Mouse (Mus musculus) CH12.LX (cell line): ENCODE measurements around the gene Hap1. TPM values are rescaled to one million over a fixed set of nuclear protein-coding genes. Genes with fewer than 3 reads are reported as not detected.

ENCODE experiments used
- DNase-seq: peaks from one replicate; pipeline ENCODE4 v3.0.0-alpha.2; 2013; ENCODE audit errors: extremely low read depth
- H3K27ac ChIP-seq: 2 replicates; pipeline ENCODE4 v1.5.1; 2012; ENCODE audit warnings: low read depth, mild to moderate bottlenecking, control low read depth, moderate library complexity; ENCODE audit not compliant: insufficient read depth
- H3K27me3 ChIP-seq: replicated peaks from 2 replicates; pipeline ENCODE3; 2012; ENCODE audit warnings: inconsistent platforms
- H3K36me3 ChIP-seq, 2 experiments: replicated peaks in 1 of 2; 2 replicates each; pipeline versions ENCODE3 to v1.6.1; 2012; ENCODE audit warnings: inconsistent platforms in 1 of 2, low read length in 1 of 2, mild to moderate bottlenecking in 1 of 2, mixed read lengths in 1 of 2, moderate library complexity in 1 of 2; ENCODE audit not compliant: control insufficient read depth in 1 of 2, insufficient read depth in 1 of 2
- H3K4me1 ChIP-seq, 2 experiments: 2 replicates each; pipeline ENCODE4 v1.6.1; 2012; ENCODE audit warnings: inconsistent platforms in 1 of 2, moderate library complexity in 1 of 2; ENCODE audit not compliant: insufficient read depth in 2 of 2, control insufficient read depth in 1 of 2
- H3K4me2 ChIP-seq: 2 replicates; pipeline ENCODE4 v1.6.1; 2012; ENCODE audit warnings: low read depth, mild to moderate bottlenecking, control low read depth; ENCODE audit not compliant: poor library complexity, insufficient read depth, severe bottlenecking
- H3K4me3 ChIP-seq, 3 experiments: fragments of 150-350 bp in 1 of 3; sonication (generic) in 1 of 3; replicated peaks in 1 of 3; 2 replicates each; pipeline versions ENCODE3 to v1.5.1; 2011 to 2012; ENCODE audit warnings: low read depth in 2 of 3, low read length in 2 of 3, mild to moderate bottlenecking in 2 of 3, moderate library complexity in 2 of 3, control low read depth in 1 of 3, improper control_type of control experiment in 1 of 3, inconsistent platforms in 1 of 3, mixed read lengths in 1 of 3; ENCODE audit not compliant: poor library complexity in 1 of 3
- H3K79me2 ChIP-seq: replicated peaks from 2 replicates; pipeline ENCODE4 v1.6.1; 2012; ENCODE audit warnings: mild to moderate bottlenecking, moderate library complexity; ENCODE audit not compliant: control insufficient read depth, poor library complexity, insufficient read depth, severe bottlenecking; ENCODE audit errors: extremely low read depth
- H3K9ac ChIP-seq: 2 replicates; pipeline ENCODE4 v1.6.1; 2012; ENCODE audit warnings: low read depth, mild to moderate bottlenecking, control low read depth, moderate library complexity; ENCODE audit not compliant: insufficient read depth
- H3K9me3 ChIP-seq: replicated peaks from 2 replicates; pipeline ENCODE3; 2012; ENCODE audit warnings: low read length, inconsistent platforms, mixed read lengths
- E2F4 ChIP-seq: IDR thresholded peaks from 2 replicates; pipeline ENCODE4 v1.6.1; 2011; ENCODE audit warnings: low read depth, low read length, improper control_type of control experiment; ENCODE audit not compliant: insufficient replicate concordance
- ELF1 ChIP-seq: IDR thresholded peaks from 2 replicates; pipeline ENCODE4 v1.6.1; 2014; ENCODE audit warnings: low read depth, mild to moderate bottlenecking, inconsistent platforms, low read length, improper control_type of control experiment
- HCFC1 ChIP-seq: IDR thresholded peaks from 2 replicates; pipeline ENCODE4 v1.6.1; 2012; ENCODE audit warnings: low read depth, mild to moderate bottlenecking, inconsistent platforms, low read length, improper control_type of control experiment
- IRF4 ChIP-seq: IDR thresholded peaks from 2 replicates; pipeline ENCODE4 v1.6.1; 2014; ENCODE audit warnings: low read depth, mild to moderate bottlenecking, inconsistent platforms, low read length, improper control_type of control experiment
- JUND ChIP-seq: conservative IDR thresholded peaks from 2 replicates; pipeline ENCODE4 v1.6.1; 2011; ENCODE audit warnings: low read depth, low read length, improper control_type of control experiment
- KAT2A ChIP-seq: IDR thresholded peaks from 2 replicates; pipeline ENCODE4 v1.6.1; 2012; ENCODE audit warnings: low read length, improper control_type of control experiment, inconsistent platforms; ENCODE audit not compliant: insufficient replicate concordance
- MAX ChIP-seq: IDR thresholded peaks from 2 replicates; pipeline ENCODE4 v1.6.1; 2011; ENCODE audit warnings: low read length, improper control_type of control experiment
- MEF2A ChIP-seq: IDR thresholded peaks from 2 replicates; pipeline ENCODE4 v1.6.1; 2014; ENCODE audit warnings: low read depth, mild to moderate bottlenecking, inconsistent platforms, low read length, improper control_type of control experiment, borderline replicate concordance
- NRF1 ChIP-seq: IDR thresholded peaks from 2 replicates; pipeline ENCODE4 v1.6.1; 2014; ENCODE audit warnings: low read depth, mild to moderate bottlenecking, inconsistent platforms, low read length, improper control_type of control experiment, moderate library complexity
- PAX5 ChIP-seq: IDR thresholded peaks from 2 replicates; pipeline ENCODE4 v1.6.1; 2012; ENCODE audit warnings: low read length, inconsistent platforms, mixed read lengths
- USF1 ChIP-seq: IDR thresholded peaks from 2 replicates; pipeline ENCODE4 v1.6.1; 2014; ENCODE audit warnings: low read depth, mild to moderate bottlenecking, inconsistent platforms, low read length, improper control_type of control experiment
- USF2 ChIP-seq: conservative IDR thresholded peaks from 2 replicates; pipeline ENCODE4 v1.6.1; 2011; ENCODE audit warnings: low read depth, low read length, improper control_type of control experiment
- ZKSCAN1 ChIP-seq: IDR thresholded peaks from 2 replicates; pipeline ENCODE4 v1.6.1; 2012; ENCODE audit warnings: low read depth, inconsistent platforms, low read length, improper control_type of control experiment, borderline replicate concordance
- ZNF384 ChIP-seq: IDR thresholded peaks from 2 replicates; pipeline ENCODE4 v1.6.1; 2012; ENCODE audit warnings: low read depth, low read length, improper control_type of control experiment, inconsistent platforms
- dilution Hi-C: fragments of 300-500 bp; cut with MboI; formaldehyde crosslinking; loops from 2 replicates; pipeline ENCODE4 v1.14.3; 2020; ENCODE audit warnings: low sequenced_read_pairs; ENCODE audit not compliant: extremely low pct_unique_long_range_greater_than_20kb, extremely low pct_ligation_motif_present
- in situ Hi-C: fragments of 300-500 bp; cut with MboI; formaldehyde crosslinking; loops from 3 replicates; pipeline ENCODE4 v1.14.3; 2019; ENCODE audit warnings: low sequenced_read_pairs, low pct_ligation_motif_present, low pct_unique_long_range_greater_than_20kb, mixed read lengths
- polyA plus RNA-seq: library from polyadenylated mRNA; unstranded; fragments of >175 nt; gene quantifications from 2 replicates; pipeline ENCODE4 v1.2.1, GENCODE M21; 2012; ENCODE audit warnings: low read depth; ENCODE audit not compliant: insufficient read length
- total RNA-seq, 2 experiments: library from RNA; depleted of rRNA; stranded (reverse); fragments of 300-350 nt in 1 of 2; fragments of >200 nt in 1 of 2; gene quantifications; 2 replicates each; pipeline ENCODE4 v1.2.3; 2012 to 2014

Hap1 gene
- total and polyA plus RNA-seq, 3 experiments, result 0.34 TPM; not detected in 2

- dilution Hi-C loops, result no loop called here
- Histone ChIP-seq H3K36me3 (no peaks in the 10 kb centered on the region), H3K27ac (no peak overlapping the region), H3K79me2 (no peaks in the 10 kb centered on the region), H3K9ac (no peak overlapping the region), H3K27me3 (peaks cover 62% of the 10 kb centered on the region), H3K4me3 (no peak overlapping the region), H3K9me3 (no peaks in the 10 kb centered on the region)
- DNase-seq, result no peak
- in situ Hi-C loops, result no loop called here
- TF ChIP-seq MAX (no peak), MEF2A (0 out of 2 replicates have a peak, but pooled peaks have one; percentile 32)
- TF ChIP-seq, all 38 proteins: peak for 1
- Histone ChIP-seq H3K4me2 (no peak overlapping the region), H3K4me1 (peaks cover 16 to 36% of the 10 kb centered on the region in 2 experiments)
These were observed 31.9 kb upstream of the Hap1 start for GRCm38 (mm10) chr11:100387589-100388375.

- no peak for DNase-seq
- TF ChIP-seq HCFC1 (no peak), KAT2A (no peak), NRF1 (no peak), ZKSCAN1 (peak; percentile 42; the same call in 1 of the 2 replicates), JUND (no peak), ELF1 (no peak)
- no peaks in the 10 kb centered on the region for H3K36me3 ChIP-seq
- H3K4me2 ChIP-seq, result no peak overlapping the region
- no peak overlapping the region for H3K4me3 ChIP-seq
- H3K27ac ChIP-seq, result no peak overlapping the region
- dilution Hi-C loops, result no loop called here
- peaks cover 57% of the 10 kb centered on the region for H3K27me3 ChIP-seq
- no peaks in the 10 kb centered on the region for H3K79me2 ChIP-seq
- in situ Hi-C loops, result no loop called here
- no peak overlapping the region for H3K9ac ChIP-seq
- no peaks in the 10 kb centered on the region for H3K9me3 ChIP-seq
- peaks cover 16 to 36% of the 10 kb centered on the region in 2 experiments for H3K4me1 ChIP-seq
These were observed 31.2 kb upstream of the Hap1 start for GRCm38 (mm10) chr11:100387111-100387510.

GRCm38 (mm10) chr11:100386586-100386985, 30.7 kb upstream of the Hap1 start:
- no peak overlapping the region for H3K9ac ChIP-seq
- TF ChIP-seq ZKSCAN1 (0 out of 2 replicates have a peak, but pooled peaks have one; percentile 8), E2F4 (no peak), IRF4 (no peak), HCFC1 (no peak), ZNF384 (no peak), PAX5 (no peak), USF1 (no peak), USF2 (no peak), NRF1 (no peak)
- H3K4me2 ChIP-seq, result no peak overlapping the region
- dilution Hi-C loops, result no loop called here
- in situ Hi-C loops, result no loop called here
- H3K27me3 ChIP-seq, result peaks cover 55% of the 10 kb centered on the region
- H3K79me2 ChIP-seq, result no peaks in the 10 kb centered on the region
- no peak overlapping the region for H3K4me3 ChIP-seq
- DNase-seq, result peak; percentile 47
- no peaks in the 10 kb centered on the region for H3K36me3 ChIP-seq
- peaks cover 16 to 36% of the 10 kb centered on the region in 2 experiments for H3K4me1 ChIP-seq
- no peak overlapping the region for H3K27ac ChIP-seq
- no peaks in the 10 kb centered on the region for H3K9me3 ChIP-seq
